ENCODE assay signal across 9 mouse cellular contexts in genomic region chr5:101935893-101936292, GRCm38 (mm10).
A peak's percentile ranks its signal among the peaks of the same experiment; 100 is the strongest.
DNase-seq lines count a peak whose midpoint lies in the region; TF ChIP-seq lines count a peak whose summit lies in the region.
"Had no signal": no experiment of that assay in that cellular context is flagged by ENCODE, and none has a peak within 500 bp of the region (broad histone marks: within the 10 kb centered on the region; RNA-seq: fewer than 3 reads in every experiment).

No protein-coding gene starts in this region.

- TF ChIP-seq CTCF in kidney, adult 2 months (conservative IDR thresholded peaks at IDR 0.05; ENCODE audit: insufficient read depth, insufficient read length, low read depth, low read length) = no peak

- H3K27ac ChIP-seq in kidney, adult 2 months (ENCODE audit: insufficient read depth, low read depth, low read length) = no peak overlapping the region; the same call in 1 of the 2 replicates
- H3K27ac ChIP-seq: liver, embryonic 15.5 days had no signal

- H3K27me3 ChIP-seq in kidney, adult 2 months (replicated peaks; ENCODE audit: control insufficient read depth, insufficient read depth, low read length) = no peaks in the 10 kb centered on the region
- H3K27me3 ChIP-seq: liver, embryonic 15.5 days had no signal

- H3K4me3 ChIP-seq in kidney, adult 2 months (ENCODE audit: insufficient read depth, low read depth, low read length) = peak overlapping the region; percentile 3; the same call in 1 of the 2 replicates
- H3K4me3 ChIP-seq: liver, embryonic 15.5 days had no signal

- no peak for TF ChIP-seq POLR2A in kidney, adult 2 months (IDR thresholded peaks at IDR 0.05; ENCODE audit: low read depth, low read length)

- H3K36me3 ChIP-seq in kidney, adult 2 months (ENCODE audit: control insufficient read depth, insufficient read depth, low read length) = no peaks in the 10 kb centered on the region

- no peaks in the 10 kb centered on the region for H3K4me1 ChIP-seq in kidney, adult 2 months (ENCODE audit: control insufficient read depth, insufficient read depth, low read length)
- H3K4me1 ChIP-seq: liver, embryonic 15.5 days had no signal

- WGBS in kidney, adult 2 months = 41% methylated on average over 16 of the region's 16 CpGs

- DNase-seq in layer of hippocampus, adult 9-11 months = peak; percentile 30
- no peak for DNase-seq in layer of hippocampus, postnatal 25 days (ENCODE audit: extremely low spot score in 1 of 2, low spot score in 1 of 2)
- peak; percentile 74 for DNase-seq in heart, adult 8-10 months (ENCODE audit: low spot score)
- DNase-seq in kidney, adult 2 months = peak; percentile 84
- peak; percentile 72 for DNase-seq in mesoderm, embryonic 11.5 days (ENCODE audit: low read depth, low spot score)
- no peak for DNase-seq in testis, postnatal 10 days (ENCODE audit: low spot score)
- no peak for DNase-seq in layer of hippocampus, adult 18-20 months (ENCODE audit: low spot score in 2 of 2)
- no peak for DNase-seq in urinary bladder, postnatal 10 days (ENCODE audit: low spot score)

Comparison
In these comparisons a context has a peak if more than half of its experiments do, and no peak if none do; other contexts are left out.
1. DNase-seq: peak in layer of hippocampus, adult 9-11 months (single experiment), heart, adult 8-10 months (single experiment), kidney, adult 2 months (single experiment) and mesoderm, embryonic 11.5 days (single experiment); none in layer of hippocampus, postnatal 25 days (0 of 2), testis, postnatal 10 days (single experiment), layer of hippocampus, adult 18-20 months (0 of 2) and urinary bladder, postnatal 10 days (single experiment).